Mouse (Mus musculus) heart, embryonic 11.5 days (tissue): ENCODE results near the gene Hdac10. TPM values are rescaled to one million over a fixed set of nuclear protein-coding genes. Genes with fewer than 3 reads are reported as not detected.
A peak's percentile ranks its signal among the peaks of the same experiment; 100 is the strongest.

ENCODE experiments used
- ATAC-seq: fragments of 200-750 bp; cut with Nextera tagmentation; replicated peaks from 2 replicates; pipeline ENCODE4 v1.8.0; 2017; ENCODE audit warnings: moderate library complexity; ENCODE audit not compliant: insufficient number of reproducible peaks, low FRiP score, low TSS enrichment
- H3K27ac ChIP-seq: fragments of 300-500 bp; sonication (generic); 2 replicates; pipeline ENCODE4 v1.5.1; 2014; ENCODE audit warnings: mild to moderate bottlenecking, low read depth, low read length
- H3K27me3 ChIP-seq: fragments of 300-500 bp; sonication (generic); 2 replicates; pipeline ENCODE4 v1.6.1; 2014; ENCODE audit warnings: mild to moderate bottlenecking, low read length, mixed read lengths; ENCODE audit not compliant: control insufficient read depth, insufficient read depth
- H3K36me3 ChIP-seq: fragments of 300-500 bp; sonication (generic); 2 replicates; pipeline ENCODE4 v1.6.1; 2014; ENCODE audit warnings: mild to moderate bottlenecking, low read length, moderate library complexity, mixed read lengths; ENCODE audit not compliant: control insufficient read depth, insufficient read depth
- H3K4me1 ChIP-seq: fragments of 300-500 bp; sonication (generic); 2 replicates; pipeline ENCODE4 v1.6.1; 2014; ENCODE audit warnings: low read length; ENCODE audit not compliant: control insufficient read depth, insufficient read depth
- H3K4me2 ChIP-seq: fragments of 300-500 bp; sonication (generic); 2 replicates; pipeline ENCODE4 v1.6.1; 2014; ENCODE audit warnings: mild to moderate bottlenecking, moderate library complexity
- H3K4me3 ChIP-seq: fragments of 300-500 bp; sonication (generic); 2 replicates; pipeline ENCODE4 v1.5.1; 2014; ENCODE audit warnings: low read depth, low read length
- H3K9ac ChIP-seq: fragments of 300-500 bp; sonication (generic); 2 replicates; pipeline ENCODE4 v1.6.1; 2014; ENCODE audit warnings: mild to moderate bottlenecking, low read depth, low read length, moderate library complexity
- H3K9me3 ChIP-seq: fragments of 300-500 bp; sonication (generic); replicated peaks from 2 replicates; pipeline ENCODE4 v1.6.1; 2016; ENCODE audit warnings: low read length; ENCODE audit not compliant: control insufficient read depth
- WGBS: fragments of 180-500 bp; shearing (Covaris S2); extraction: QIAGEN DNeasy Blood & Tissue Kit; methylation state at CpG from one replicate; pipeline ENCODE4 v1.1.7; 2014; ENCODE audit not compliant: insufficient replicate concordance; 5-methylcytosine and 5-hydroxymethylcytosine counted together
- polyA plus RNA-seq: library from polyadenylated mRNA; unstranded; fragments of >200 nt; fragmentation: Nextera tagmentation; extraction: Ambion mirVana; gene quantifications from 2 replicates; pipeline ENCODE4 v1.2.1, GENCODE M21; 2014

The Hdac10 gene
- polyA plus RNA-seq, 1 experiment from 2014 or later: 10.5 TPM

GRCm38 (mm10) chr15:89138531-89138930 is 10.0 kb upstream of the Hdac10 start:
- peaks cover 21% of the 10 kb centered on the region for H3K4me1 ChIP-seq
- H3K9ac ChIP-seq: no peak overlapping the region
- peaks cover 19% of the 10 kb centered on the region for H3K27me3 ChIP-seq
- H3K4me3 ChIP-seq: no peak overlapping the region
- H3K9me3 ChIP-seq: no peaks in the 10 kb centered on the region
- no peak overlapping the region for H3K4me2 ChIP-seq
- no peaks in the 10 kb centered on the region for H3K36me3 ChIP-seq
- no peak overlapping the region for H3K27ac ChIP-seq
- 90% methylated on average over 6 of the region's 6 CpGs for WGBS
- no peak for ATAC-seq

- no peak for ATAC-seq
- Histone ChIP-seq H3K4me1 (peaks cover 21% of the 10 kb centered on the region), H3K27ac (no peak overlapping the region), H3K4me3 (no peak overlapping the region), H3K9ac (no peak overlapping the region), H3K9me3 (no peaks in the 10 kb centered on the region), H3K27me3 (peaks cover 19% of the 10 kb centered on the region), H3K36me3 (no peaks in the 10 kb centered on the region), H3K4me2 (no peak overlapping the region)
- 83% methylated on average over 7 of the region's 7 CpGs for WGBS
These were observed 9.5 kb upstream of the Hdac10 start for GRCm38 (mm10) chr15:89138046-89138405.

GRCm38 (mm10) chr15:89137378-89138045 is 9.0 kb upstream of the Hdac10 start:
- Histone ChIP-seq H3K4me1 (peaks cover 21% of the 10 kb centered on the region), H3K27ac (no peak overlapping the region), H3K9ac (no peak overlapping the region), H3K9me3 (no peaks in the 10 kb centered on the region), H3K36me3 (no peaks in the 10 kb centered on the region), H3K4me3 (peak overlapping the region; percentile 21; the same call in 1 of the 2 replicates), H3K27me3 (peaks cover 14% of the 10 kb centered on the region), H3K4me2 (peak overlapping the region; percentile 53)
- 54% methylated on average over 11 of the region's 11 CpGs for WGBS
- ATAC-seq: no peak

- H3K4me2 ChIP-seq: no peak overlapping the region
- H3K9me3 ChIP-seq: no peaks in the 10 kb centered on the region
- ATAC-seq: no peak
- H3K4me3 ChIP-seq: no peak overlapping the region
- 87% methylated on average over 4 of the region's 5 CpGs for WGBS
- H3K9ac ChIP-seq: no peak overlapping the region
- no peak overlapping the region for H3K27ac ChIP-seq
- peaks cover 11% of the 10 kb centered on the region; the same call in 1 of the 2 replicates for H3K27me3 ChIP-seq
- peaks cover 21% of the 10 kb centered on the region for H3K4me1 ChIP-seq
- no peaks in the 10 kb centered on the region for H3K36me3 ChIP-seq
These were observed 8.1 kb upstream of the Hdac10 start for GRCm38 (mm10) chr15:89136461-89137155.

GRCm38 (mm10) chr15:89131316-89131715 is 2.8 kb upstream of the Hdac10 start:
- no peak overlapping the region for H3K4me3 ChIP-seq
- no peaks in the 10 kb centered on the region for H3K9me3 ChIP-seq
- H3K9ac ChIP-seq: no peak overlapping the region
- ATAC-seq: no peak
- 69% methylated on average over 3 of the region's 3 CpGs for WGBS
- no peaks in the 10 kb centered on the region; the same call in 1 of the 2 replicates for H3K36me3 ChIP-seq
- no peak overlapping the region for H3K27ac ChIP-seq
- no peak overlapping the region for H3K4me2 ChIP-seq
- peaks cover 12% of the 10 kb centered on the region for H3K4me1 ChIP-seq
- H3K27me3 ChIP-seq: no peaks in the 10 kb centered on the region

- no peak overlapping the region for H3K4me3 ChIP-seq
- peaks cover 2% of the 10 kb centered on the region; the same call in 1 of the 2 replicates for H3K36me3 ChIP-seq
- ATAC-seq: no peak
- H3K4me1 ChIP-seq: peaks cover 12% of the 10 kb centered on the region
- no peak overlapping the region for H3K4me2 ChIP-seq
- H3K27ac ChIP-seq: no peak overlapping the region
- H3K9me3 ChIP-seq: no peaks in the 10 kb centered on the region
- H3K27me3 ChIP-seq: no peaks in the 10 kb centered on the region
- no peak overlapping the region for H3K9ac ChIP-seq
These were observed 1.7 kb upstream of the Hdac10 start for GRCm38 (mm10) chr15:89130245-89130644.

GRCm38 (mm10) chr15:89127364-89127940 is 1.0 kb downstream of the Hdac10 start:
- Histone ChIP-seq H3K27ac (no peak overlapping the region), H3K9me3 (no peaks in the 10 kb centered on the region), H3K9ac (peak overlapping the region; percentile 68; the same call in 1 of the 2 replicates), H3K36me3 (peaks cover 2% of the 10 kb centered on the region; the same call in 1 of the 2 replicates), H3K4me2 (peak overlapping the region; percentile 96), H3K27me3 (no peaks in the 10 kb centered on the region), H3K4me3 (peak overlapping the region; percentile 52), H3K4me1 (peaks cover 14% of the 10 kb centered on the region)
- 83% methylated on average over 8 of the region's 8 CpGs for WGBS
- ATAC-seq: no peak

GRCm38 (mm10) chr15:89126622-89127021 is 1.9 kb downstream of the Hdac10 start:
- Histone ChIP-seq H3K9me3 (no peaks in the 10 kb centered on the region), H3K36me3 (peaks cover 2% of the 10 kb centered on the region; the same call in 1 of the 2 replicates), H3K27ac (no peak overlapping the region), H3K4me1 (peaks cover 21% of the 10 kb centered on the region), H3K4me2 (no peak overlapping the region), H3K27me3 (no peaks in the 10 kb centered on the region), H3K4me3 (no peak overlapping the region), H3K9ac (no peak overlapping the region)
- WGBS: 88% methylated on average over 8 of the region's 8 CpGs
- no peak for ATAC-seq
